Mouse (Mus musculus) embryonic facial prominence, embryonic 15.5 days (tissue): Measurements from ENCODE around the gene Afdn. TPM values are rescaled to one million over a fixed set of nuclear protein-coding genes. Genes with fewer than 3 reads are reported as not detected.

Experiments used
- ATAC-seq: fragments of 200-750 bp; cut with Nextera tagmentation; 2 replicates; pipeline ENCODE4 v1.8.0; 2017; ENCODE audit warnings: low read depth, moderate TSS enrichment; ENCODE audit not compliant: insufficient number of reproducible peaks, low FRiP score, low TSS enrichment
- H3K27ac ChIP-seq: fragments of 300-500 bp; sonication (generic); replicated peaks from 2 replicates; pipeline ENCODE4 v1.5.1; 2015; ENCODE audit warnings: mild to moderate bottlenecking, inconsistent platforms
- H3K27me3 ChIP-seq: fragments of 300-500 bp; sonication (generic); 2 replicates; pipeline ENCODE4 v1.6.1; 2015; ENCODE audit warnings: inconsistent platforms
- H3K36me3 ChIP-seq: fragments of 300-500 bp; sonication (generic); 2 replicates; pipeline ENCODE4 v1.6.1; 2015; ENCODE audit warnings: mild to moderate bottlenecking, inconsistent platforms
- H3K4me1 ChIP-seq: fragments of 300-500 bp; sonication (generic); 2 replicates; pipeline ENCODE4 v1.6.1; 2015; ENCODE audit warnings: inconsistent platforms
- H3K4me2 ChIP-seq: fragments of 300-500 bp; sonication (generic); replicated peaks from 2 replicates; pipeline ENCODE4 v1.6.1; 2015; ENCODE audit warnings: mild to moderate bottlenecking, inconsistent platforms
- H3K4me3 ChIP-seq: fragments of 300-500 bp; sonication (generic); replicated peaks from 2 replicates; pipeline ENCODE4 v1.5.1; 2015; ENCODE audit warnings: mild to moderate bottlenecking, inconsistent platforms
- H3K9ac ChIP-seq: fragments of 300-500 bp; sonication (generic); 2 replicates; pipeline ENCODE4 v1.6.1; 2015; ENCODE audit warnings: inconsistent platforms
- H3K9me3 ChIP-seq: fragments of 300-500 bp; sonication (generic); replicated peaks from 2 replicates; pipeline ENCODE4 v1.6.1; 2016; ENCODE audit warnings: inconsistent platforms
- WGBS: fragments of 180-500 bp; shearing (Covaris S2); methylation state at CpG from one replicate; pipeline ENCODE4 v1.1.7; 2015; 5-methylcytosine and 5-hydroxymethylcytosine counted together
- polyA plus RNA-seq: library from polyadenylated mRNA; unstranded; fragments of >200 nt; fragmentation: Nextera tagmentation; extraction: Ambion mirVana; gene quantifications from 2 replicates; pipeline ENCODE4 v1.2.1, GENCODE M21; 2015

Gene Afdn
- polyA plus RNA-seq = 81.2 and 87.3 TPM in 2 replicates

DNA sequence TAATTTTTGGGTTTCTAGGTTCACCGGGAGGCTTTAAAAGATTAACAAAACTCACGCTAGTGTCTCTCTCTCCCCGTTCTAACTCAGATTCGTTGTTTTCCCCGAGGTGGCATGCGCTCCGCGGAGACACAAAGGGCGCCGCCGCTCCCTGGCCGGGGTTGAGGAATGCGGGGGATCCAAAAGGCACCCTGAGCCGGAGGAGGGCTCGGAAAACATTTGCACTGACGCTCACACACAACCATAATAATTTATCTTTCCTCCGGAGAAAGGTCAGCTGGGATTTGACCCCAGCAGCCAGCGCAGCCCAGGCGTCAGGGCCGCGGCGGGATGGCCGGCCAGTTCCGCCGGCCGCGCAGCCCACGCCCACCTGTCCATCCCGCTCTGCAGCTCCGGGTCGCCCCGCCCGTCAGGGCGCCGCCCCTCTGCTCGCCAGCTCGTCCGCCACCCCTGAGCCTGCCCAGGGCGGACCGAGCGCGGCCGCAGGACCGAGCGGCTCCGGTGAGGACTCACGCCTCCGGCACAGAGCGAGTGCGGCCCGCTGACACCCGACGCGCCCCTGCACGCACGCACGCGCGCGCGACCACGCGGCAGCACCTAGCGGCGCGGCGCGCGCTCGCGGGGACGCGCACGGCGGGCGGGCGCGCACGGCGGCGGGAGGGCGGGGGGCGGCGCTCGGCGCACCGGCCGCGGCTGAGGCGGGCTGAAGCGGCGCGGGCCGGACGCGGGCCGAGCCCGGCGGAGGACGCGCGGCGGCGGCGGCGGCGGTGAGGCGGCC, at the start of gene Afdn:
Afdn (plus strand) TSS at position 687 of the 775 bp plus-strand sequence.
- Histone ChIP-seq H3K27ac (peak within 1 kb of the TSS; percentile 88), H3K9me3 (no peaks in the 10 kb centered on the region), H3K9ac (peak within 1 kb of the TSS; percentile 78), H3K36me3 (no peaks in the 10 kb centered on the region), H3K4me3 (peak within 1 kb of the TSS; percentile 76), H3K4me1 (peaks cover 15% of the 10 kb centered on the region), H3K27me3 (no peaks in the 10 kb centered on the region), H3K4me2 (peak within 1 kb of the TSS; percentile 100)
- under 1% methylated on average over 91 of the region's 108 CpGs for WGBS
- ATAC-seq = peak; percentile 88

DNA sequence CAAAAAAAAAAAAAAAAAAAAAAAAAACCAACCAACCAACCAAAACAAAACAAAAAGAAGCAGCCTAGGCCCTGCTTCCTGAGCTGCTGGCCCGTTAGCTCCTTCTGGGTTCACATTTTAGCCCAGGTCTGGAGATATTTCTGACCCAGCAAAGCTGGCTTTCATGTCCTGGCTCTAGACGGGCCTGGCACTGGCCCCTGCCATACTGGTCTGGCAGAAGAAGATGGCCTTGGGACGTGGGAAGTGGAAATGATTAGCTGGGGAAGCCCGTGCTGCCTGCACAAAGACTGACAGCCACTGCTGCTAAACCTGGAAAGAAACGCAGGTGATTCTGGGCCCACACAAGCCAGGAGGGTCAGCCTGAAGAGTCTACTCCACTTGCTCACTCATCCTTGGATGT, 49.2 kb upstream of the Afdn start:
- no peak for ATAC-seq
- no peaks in the 10 kb centered on the region for H3K27me3 ChIP-seq
- 67% methylated on average over 5 of the region's 5 CpGs for WGBS
- no peak overlapping the region for H3K9ac ChIP-seq
- peaks cover 5% of the 10 kb centered on the region; the same call in 1 of the 2 replicates for H3K4me1 ChIP-seq
- no peak overlapping the region for H3K27ac ChIP-seq
- H3K4me3 ChIP-seq = no peak overlapping the region
- H3K4me2 ChIP-seq = no peak overlapping the region
- H3K9me3 ChIP-seq = no peaks in the 10 kb centered on the region
- no peaks in the 10 kb centered on the region for H3K36me3 ChIP-seq

DNA sequence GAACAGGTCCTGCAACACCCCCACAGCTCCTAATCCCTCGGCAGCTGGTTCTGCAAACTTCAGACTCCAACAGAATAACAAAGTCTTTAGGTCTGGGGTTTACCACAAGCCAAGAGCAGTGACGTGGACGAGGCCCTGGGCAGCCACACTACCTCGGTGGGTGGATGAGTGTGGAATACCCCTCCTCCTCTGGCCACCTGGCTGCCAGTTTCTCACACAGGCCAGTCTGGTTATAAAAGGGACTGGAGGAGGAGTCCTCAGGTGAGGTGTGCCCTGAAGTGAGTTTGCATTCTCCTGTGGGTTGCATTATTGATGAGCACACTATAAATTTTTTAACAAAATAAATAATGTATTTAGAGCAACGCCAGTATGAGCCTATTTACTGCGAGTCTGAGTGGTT, 48.2 kb upstream of the Afdn start:
- Histone ChIP-seq H3K27me3 (no peaks in the 10 kb centered on the region), H3K27ac (no peak overlapping the region), H3K9ac (no peak overlapping the region), H3K4me2 (no peak overlapping the region), H3K36me3 (no peaks in the 10 kb centered on the region), H3K9me3 (no peaks in the 10 kb centered on the region), H3K4me3 (no peak overlapping the region), H3K4me1 (peaks cover 5% of the 10 kb centered on the region; the same call in 1 of the 2 replicates)
- ATAC-seq = peak; percentile 27; the same call in 1 of the 2 replicates
- WGBS = 64% methylated on average over 6 of the region's 6 CpGs

DNA sequence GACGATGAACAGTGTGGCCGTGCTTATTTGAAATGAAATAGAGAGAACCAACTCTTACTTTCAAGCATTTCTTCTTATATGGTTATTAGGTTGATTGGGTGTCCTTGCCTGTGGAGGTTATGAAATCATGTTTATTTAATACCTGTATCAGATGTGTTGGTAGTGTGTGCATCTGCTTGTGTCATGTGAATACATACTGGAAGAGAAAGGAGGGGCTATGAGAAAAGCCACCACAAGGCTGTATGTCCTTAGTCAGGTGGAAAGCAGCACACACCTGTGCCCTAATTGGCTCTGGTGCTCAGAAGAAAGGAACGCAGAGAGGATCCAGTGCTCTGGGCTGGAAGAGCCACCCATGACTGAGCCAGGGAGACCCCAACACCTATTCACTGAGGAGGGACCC, 47.8 kb upstream of the Afdn start:
- WGBS = 92% methylated on average over 3 of the region's 3 CpGs
- Histone ChIP-seq H3K9me3 (no peaks in the 10 kb centered on the region), H3K4me3 (no peak overlapping the region), H3K27ac (no peak overlapping the region), H3K36me3 (no peaks in the 10 kb centered on the region), H3K9ac (no peak overlapping the region), H3K27me3 (no peaks in the 10 kb centered on the region), H3K4me2 (no peak overlapping the region), H3K4me1 (peaks cover 5% of the 10 kb centered on the region; the same call in 1 of the 2 replicates)
- no peak for ATAC-seq

DNA sequence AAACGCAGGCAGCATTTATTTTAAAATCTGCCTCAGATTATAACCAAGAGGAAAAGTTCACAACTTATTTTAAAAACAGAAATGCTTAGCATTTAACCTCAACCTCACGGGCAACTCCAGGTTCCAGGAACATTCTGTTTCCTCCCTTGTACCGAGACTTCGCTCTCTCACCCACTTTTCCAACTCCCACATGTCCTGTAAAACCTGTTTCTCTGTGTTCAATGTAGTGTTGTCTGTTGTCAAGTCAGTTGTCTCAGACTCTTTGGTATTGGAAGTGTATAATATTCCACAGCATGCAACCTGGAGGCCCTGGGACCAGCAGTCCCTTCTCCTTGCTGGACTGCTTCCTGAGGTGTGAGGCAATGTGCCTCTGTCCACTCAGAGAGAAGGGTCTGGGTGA, 46.2 kb upstream of the Afdn start:
- ATAC-seq = no peak
- Histone ChIP-seq H3K27me3 (no peaks in the 10 kb centered on the region), H3K4me3 (no peak overlapping the region), H3K36me3 (no peaks in the 10 kb centered on the region), H3K9ac (no peak overlapping the region), H3K4me1 (peaks cover 5% of the 10 kb centered on the region; the same call in 1 of the 2 replicates), H3K9me3 (no peaks in the 10 kb centered on the region), H3K4me2 (no peak overlapping the region), H3K27ac (peak overlapping the region; percentile 51; the same call in 1 of the 2 replicates)
- WGBS = 66% methylated on average over 4 of the region's 4 CpGs

DNA sequence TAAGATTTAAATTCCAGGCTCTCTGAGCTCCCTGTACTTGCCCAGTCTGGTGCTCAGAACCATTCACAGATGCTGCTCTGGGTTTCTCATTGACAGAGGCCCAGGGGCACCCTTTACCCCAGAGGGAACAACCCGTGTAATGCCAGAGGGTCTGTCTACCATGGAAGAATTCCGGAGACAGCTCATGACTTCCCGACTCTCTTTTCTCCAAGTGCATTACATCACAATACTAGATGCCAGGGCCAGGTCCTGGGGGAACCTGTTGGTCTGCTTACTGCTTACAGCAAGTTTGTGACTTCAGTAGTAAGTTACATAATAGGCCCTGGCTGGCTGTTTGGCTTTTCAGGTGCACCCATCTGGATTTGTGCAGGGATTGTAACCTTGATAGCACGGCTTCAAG, 45.7 kb upstream of the Afdn start:
- no peak; the same call in 1 of the 2 replicates for ATAC-seq
- Histone ChIP-seq H3K27me3 (no peaks in the 10 kb centered on the region), H3K4me2 (no peak overlapping the region), H3K9me3 (no peaks in the 10 kb centered on the region), H3K4me1 (peaks cover 5% of the 10 kb centered on the region; the same call in 1 of the 2 replicates), H3K4me3 (no peak overlapping the region), H3K36me3 (no peaks in the 10 kb centered on the region), H3K27ac (peak overlapping the region; percentile 51; the same call in 1 of the 2 replicates), H3K9ac (no peak overlapping the region)
- WGBS = 47% methylated on average over 4 of the region's 4 CpGs

DNA sequence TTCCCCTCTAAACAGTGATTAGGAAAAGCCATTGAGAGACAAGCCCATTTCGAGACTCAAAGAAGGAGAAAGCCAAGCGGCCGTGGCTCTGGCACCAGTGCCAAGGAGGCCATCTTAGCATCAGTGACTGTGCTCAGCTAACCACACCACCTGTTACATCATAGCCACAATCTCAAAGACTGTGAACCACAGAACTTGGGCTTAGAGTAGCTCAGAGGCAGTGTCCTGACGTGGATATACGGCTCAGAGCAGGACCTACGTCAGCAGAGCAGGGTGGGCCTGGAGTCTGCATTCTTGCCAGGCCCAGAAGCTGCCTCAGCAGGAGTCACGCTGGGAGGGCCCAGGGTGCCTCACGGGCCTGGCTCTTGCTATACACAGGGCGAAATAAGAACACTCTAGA, 44.8 kb upstream of the Afdn start:
- H3K36me3 ChIP-seq = no peaks in the 10 kb centered on the region
- no peaks in the 10 kb centered on the region for H3K27me3 ChIP-seq
- H3K9me3 ChIP-seq = no peaks in the 10 kb centered on the region
- no peak for ATAC-seq
- H3K4me1 ChIP-seq = peaks cover 5% of the 10 kb centered on the region; the same call in 1 of the 2 replicates
- H3K27ac ChIP-seq = no peak overlapping the region
- H3K4me2 ChIP-seq = no peak overlapping the region
- no peak overlapping the region for H3K9ac ChIP-seq
- WGBS = 68% methylated on average over 9 of the region's 9 CpGs
- no peak overlapping the region for H3K4me3 ChIP-seq

DNA sequence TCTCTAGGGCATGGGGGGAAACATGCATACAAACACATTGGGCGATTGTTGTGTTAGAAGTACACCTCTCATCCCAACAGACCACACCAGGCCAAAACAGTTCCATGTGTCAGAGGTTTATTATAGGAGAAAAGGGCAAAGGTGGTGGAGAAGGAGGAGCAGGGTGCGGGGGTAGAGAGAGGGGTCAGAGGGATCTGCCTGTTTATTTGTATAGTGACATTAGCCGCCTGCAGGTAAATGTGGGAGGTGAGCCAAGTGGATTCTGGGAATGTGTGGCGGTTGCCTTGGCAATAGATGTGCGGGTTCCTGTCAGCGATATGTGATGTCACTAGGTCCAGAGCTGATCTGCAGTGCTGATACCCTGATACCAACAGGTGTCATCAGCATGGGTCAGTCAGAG, 44.0 kb upstream of the Afdn start:
- peaks cover 5% of the 10 kb centered on the region; the same call in 1 of the 2 replicates for H3K4me1 ChIP-seq
- H3K9me3 ChIP-seq = no peaks in the 10 kb centered on the region
- no peak overlapping the region for H3K4me3 ChIP-seq
- H3K4me2 ChIP-seq = no peak overlapping the region
- H3K36me3 ChIP-seq = no peaks in the 10 kb centered on the region
- H3K9ac ChIP-seq = no peak overlapping the region
- no peak for ATAC-seq
- H3K27me3 ChIP-seq = no peaks in the 10 kb centered on the region
- 82% methylated on average over 6 of the region's 6 CpGs for WGBS
- no peak overlapping the region for H3K27ac ChIP-seq

DNA sequence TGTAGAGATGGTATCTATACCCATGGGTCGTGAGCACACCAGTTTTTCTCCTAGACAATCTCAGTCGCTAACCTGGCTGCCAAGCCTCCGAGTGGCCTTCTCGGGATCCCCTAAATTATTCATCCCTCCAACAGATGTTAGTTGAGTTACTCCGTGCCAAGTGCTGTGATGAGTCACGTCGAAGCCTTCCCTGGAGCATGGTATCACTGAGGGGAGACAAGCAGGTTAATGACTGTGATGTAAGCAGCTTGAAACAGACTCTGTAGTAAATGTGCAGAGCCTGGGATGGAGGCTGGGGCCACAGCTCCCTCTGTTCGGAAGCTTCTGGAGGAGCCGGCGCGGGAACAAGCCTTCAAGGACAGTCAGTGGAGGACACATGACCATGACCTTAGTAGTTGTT, 42.9 kb upstream of the Afdn start:
- no peak overlapping the region for H3K9ac ChIP-seq
- H3K36me3 ChIP-seq = no peaks in the 10 kb centered on the region
- 79% methylated on average over 11 of the region's 11 CpGs for WGBS
- H3K4me1 ChIP-seq = peaks cover 5% of the 10 kb centered on the region; the same call in 1 of the 2 replicates
- ATAC-seq = no peak
- H3K4me2 ChIP-seq = no peak overlapping the region
- H3K27me3 ChIP-seq = no peaks in the 10 kb centered on the region
- no peaks in the 10 kb centered on the region for H3K9me3 ChIP-seq
- no peak overlapping the region for H3K27ac ChIP-seq
- no peak overlapping the region for H3K4me3 ChIP-seq

DNA sequence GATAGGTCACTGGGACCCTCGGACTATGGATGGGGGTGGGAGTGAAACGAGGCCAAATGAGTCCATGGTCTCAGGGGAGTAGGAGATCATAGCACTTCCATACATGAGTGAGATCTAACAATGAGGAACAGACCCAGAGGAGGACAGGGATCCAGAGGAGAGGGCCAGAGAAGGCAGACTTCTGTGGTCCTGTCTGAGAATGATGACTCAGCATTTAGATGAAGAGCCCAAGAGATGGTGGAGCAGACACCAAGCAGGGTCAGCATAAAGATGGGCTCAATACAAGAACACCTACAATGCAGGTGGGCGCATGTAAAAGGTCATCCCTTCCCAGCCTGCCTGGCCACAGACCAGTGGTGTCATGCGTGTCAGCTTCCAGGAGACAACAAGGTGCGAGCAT, 40.2 kb upstream of the Afdn start:
- Histone ChIP-seq H3K27me3 (no peaks in the 10 kb centered on the region), H3K4me3 (no peak overlapping the region), H3K4me2 (no peak overlapping the region), H3K9ac (no peak overlapping the region), H3K9me3 (no peaks in the 10 kb centered on the region), H3K27ac (no peak overlapping the region), H3K4me1 (no peaks in the 10 kb centered on the region), H3K36me3 (no peaks in the 10 kb centered on the region)
- 87% methylated on average over 5 of the region's 5 CpGs for WGBS
- ATAC-seq = no peak

DNA sequence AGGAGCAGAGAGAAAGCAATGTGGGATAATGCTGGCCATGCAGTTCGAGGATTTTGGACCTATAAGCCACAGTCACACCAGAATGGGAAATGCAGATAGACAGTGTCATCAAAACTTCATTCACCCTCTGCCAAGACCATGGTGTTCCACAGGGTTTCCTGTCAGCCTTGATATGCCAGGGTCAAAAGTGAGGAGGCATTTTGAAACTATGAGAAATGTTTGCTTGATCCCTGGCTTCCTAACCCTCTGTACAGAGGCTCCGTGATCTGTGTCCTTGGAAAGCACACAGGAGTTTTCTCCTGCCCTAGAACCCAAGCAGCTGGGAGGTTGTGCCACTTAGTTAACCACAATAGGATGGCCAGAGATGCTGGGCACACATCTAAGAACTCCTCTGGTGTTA, 39.0 kb upstream of the Afdn start:
- Histone ChIP-seq H3K4me3 (no peak overlapping the region), H3K27me3 (no peaks in the 10 kb centered on the region), H3K27ac (no peak overlapping the region), H3K9ac (no peak overlapping the region), H3K4me1 (no peaks in the 10 kb centered on the region), H3K4me2 (no peak overlapping the region), H3K9me3 (no peaks in the 10 kb centered on the region), H3K36me3 (no peaks in the 10 kb centered on the region)
- no peak for ATAC-seq
- WGBS = 79% methylated on average over 2 of the region's 2 CpGs

DNA sequence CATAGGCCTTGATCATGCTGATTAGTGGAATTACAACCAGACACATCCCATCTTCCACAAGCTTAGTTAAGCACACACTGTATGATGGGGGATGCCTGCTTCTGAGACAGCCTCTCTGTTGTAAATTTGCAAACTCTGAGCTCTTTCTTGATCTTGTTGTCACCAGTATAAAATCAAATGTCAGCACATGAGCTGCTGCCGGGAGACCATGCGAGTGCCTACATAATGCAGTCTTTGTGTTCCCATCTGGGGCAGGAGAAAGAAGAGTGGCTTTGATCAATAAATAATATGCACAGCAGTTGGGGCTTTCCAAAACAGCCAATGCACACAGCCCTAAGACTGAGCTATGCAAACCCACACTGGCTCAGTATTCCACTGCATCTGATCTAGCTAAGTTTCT, 37.9 kb upstream of the Afdn start:
- H3K36me3 ChIP-seq = no peaks in the 10 kb centered on the region
- H3K9me3 ChIP-seq = no peaks in the 10 kb centered on the region
- H3K27me3 ChIP-seq = no peaks in the 10 kb centered on the region
- no peak overlapping the region for H3K4me2 ChIP-seq
- no peak overlapping the region for H3K9ac ChIP-seq
- no peak for ATAC-seq
- H3K4me3 ChIP-seq = no peak overlapping the region
- no peaks in the 10 kb centered on the region for H3K4me1 ChIP-seq
- whole genome bisulfite sequencing = 31% methylated on average over 2 of the region's 2 CpGs
- H3K27ac ChIP-seq = no peak overlapping the region
